Mouse (Mus musculus): ENCODE data around the gene Xkr8.
"Not testable (repeated sequence)": the region's sequence is repeated elsewhere in the genome, so short reads cannot be mapped to it uniquely, and the experiment has no call there.

The Xkr8 gene

GRCm38 (mm10) chr4:132732148-132732684 is at the start of gene Xkr8:
TSS of gene Xkr8 (minus strand) at chr4:132732546.
- DNase-seq = peak; percentile 81

- no peak for DNase-seq
Observed at GRCm38 (mm10) chr4:132780288-132780687, 47.9 kb upstream of the Xkr8 start.

- no peak for DNase-seq
Observed at GRCm38 (mm10) chr4:132778562-132779201, 46.3 kb upstream of the Xkr8 start.

GRCm38 (mm10) chr4:132776764-132777163 is 44.4 kb upstream of the Xkr8 start:
- no peak for DNase-seq

- DNase-seq = no peak
Observed at GRCm38 (mm10) chr4:132774905-132775304, 42.6 kb upstream of the Xkr8 start.

DNA sequence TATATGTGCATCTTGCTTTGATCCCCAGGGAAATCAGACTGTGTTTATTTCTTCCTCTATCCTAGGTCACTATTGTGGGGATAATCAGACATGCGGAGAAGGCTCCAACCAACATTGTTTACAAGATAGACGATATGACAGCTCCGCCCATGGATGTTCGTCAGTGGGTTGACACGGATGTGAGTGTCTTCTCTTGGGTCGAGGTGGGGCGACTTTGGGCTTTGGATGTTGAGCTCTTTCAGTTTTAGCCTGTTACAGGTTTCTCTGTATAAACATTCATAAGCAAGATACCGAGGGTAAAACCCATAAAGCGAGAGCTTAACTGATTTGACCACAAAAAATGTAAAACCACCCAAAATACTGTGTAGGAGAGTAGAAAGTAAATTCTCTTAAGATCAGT is 39.4 kb upstream of the Xkr8 start:
- no peak for DNase-seq

DNA sequence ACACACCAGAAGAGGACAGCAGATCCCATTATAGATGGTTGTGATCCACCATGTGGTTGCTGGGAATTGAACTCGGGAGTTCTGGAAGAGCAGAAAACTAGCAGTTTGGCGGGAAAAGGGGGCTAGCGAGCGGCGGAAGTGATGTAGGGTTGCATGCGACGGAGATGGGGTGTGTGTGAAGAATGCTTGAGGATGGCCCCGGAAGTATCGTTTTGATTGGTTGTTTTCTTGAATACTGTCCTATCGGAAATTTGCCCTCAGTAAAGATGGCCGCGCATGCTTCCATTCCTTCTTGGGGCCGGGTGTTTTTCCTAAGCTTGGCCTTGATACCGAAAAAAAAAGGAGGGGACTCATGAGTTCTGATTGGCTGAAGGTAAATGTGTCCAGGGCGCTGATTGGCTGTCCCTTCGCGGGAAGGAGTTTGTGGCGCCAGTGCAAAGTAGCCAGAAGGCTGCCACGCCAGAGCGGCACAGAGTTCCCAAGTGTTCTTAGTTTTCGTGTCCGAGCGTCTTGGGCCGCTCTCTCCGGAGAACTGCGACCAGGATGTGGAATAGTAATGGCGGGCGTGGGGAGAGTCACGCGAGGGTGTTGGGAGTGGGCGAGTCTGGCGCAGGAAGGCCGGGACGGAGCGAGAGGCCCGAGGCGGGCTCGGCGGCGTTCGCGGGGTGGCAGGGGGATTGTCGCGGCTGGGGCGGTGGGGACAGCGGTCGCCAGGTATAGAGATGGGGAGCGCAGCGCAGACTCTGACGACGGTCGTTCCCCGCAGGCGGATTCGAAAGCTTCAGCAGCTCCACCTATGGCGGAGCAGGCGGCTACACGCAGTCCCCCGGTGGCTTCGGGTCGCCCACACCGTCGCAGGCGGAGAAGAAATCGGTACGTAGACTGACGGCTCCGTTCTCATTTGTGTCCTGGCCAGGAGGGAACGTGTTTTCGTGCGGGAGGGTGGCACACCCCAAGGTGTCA is 35.8 kb upstream of the Xkr8 start, which contains the start of gene Rpa2:
Gene Rpa2 (plus strand): TSS at position 419 of the 963 bp plus-strand sequence.
- peak; percentile 99 for DNase-seq

- DNase-seq = not testable (repeated sequence)
Observed at GRCm38 (mm10) chr4:132763125-132763524, 30.8 kb upstream of the Xkr8 start.

GRCm38 (mm10) chr4:132762602-132763001 is 30.3 kb upstream of the Xkr8 start:
- no peak for DNase-seq

GRCm38 (mm10) chr4:132760296-132760695 is 27.9 kb upstream of the Xkr8 start:
- no peak for DNase-seq

DNA sequence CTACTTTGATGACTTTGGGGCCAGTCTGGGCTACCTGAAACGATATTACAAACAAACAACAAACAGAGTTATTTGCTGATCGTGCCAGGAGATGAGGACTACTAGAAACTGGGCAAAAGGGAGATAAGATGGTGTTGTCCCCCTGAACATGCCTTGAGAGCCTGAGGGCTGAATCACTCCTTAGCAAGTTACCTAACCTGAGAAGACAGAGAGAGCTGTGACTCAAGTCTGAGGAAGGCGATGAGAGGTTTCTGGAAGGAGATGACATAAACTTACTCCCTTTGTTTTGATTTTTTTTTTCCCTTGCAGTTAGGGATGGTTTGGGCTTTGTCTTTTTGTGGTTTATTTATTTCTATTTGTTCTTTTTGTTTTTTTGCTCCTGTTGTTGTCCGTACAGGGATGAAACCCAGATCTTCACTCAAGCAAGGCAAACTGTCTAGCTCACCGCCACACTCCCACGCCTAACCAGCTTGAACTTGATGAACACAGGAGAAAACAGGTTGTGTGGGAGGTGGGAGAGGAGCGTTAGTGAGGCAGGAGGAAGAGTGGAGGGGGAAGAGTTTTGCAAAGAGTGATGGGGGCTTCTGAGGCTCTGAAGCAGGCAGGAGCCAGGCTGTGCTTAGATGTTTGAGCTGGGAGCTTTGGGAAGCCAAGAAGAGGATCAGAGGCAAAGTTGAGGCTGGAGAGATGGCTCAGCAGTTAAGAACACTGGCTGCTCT is 25.4 kb upstream of the Xkr8 start:
- DNase-seq = no peak

- no peak for DNase-seq
Observed at GRCm38 (mm10) chr4:132756974-132757373, 24.6 kb upstream of the Xkr8 start, which contains the start of gene Smpdl3b. TSS of gene Smpdl3b (minus strand) at chr4:132757252.

GRCm38 (mm10) chr4:132752992-132753391 is 20.6 kb upstream of the Xkr8 start:
- no peak for DNase-seq

- no peak for DNase-seq
Observed at GRCm38 (mm10) chr4:132749258-132749982, 17.1 kb upstream of the Xkr8 start.

- DNase-seq = no peak
Observed at GRCm38 (mm10) chr4:132748778-132749177, 16.4 kb upstream of the Xkr8 start.

DNA sequence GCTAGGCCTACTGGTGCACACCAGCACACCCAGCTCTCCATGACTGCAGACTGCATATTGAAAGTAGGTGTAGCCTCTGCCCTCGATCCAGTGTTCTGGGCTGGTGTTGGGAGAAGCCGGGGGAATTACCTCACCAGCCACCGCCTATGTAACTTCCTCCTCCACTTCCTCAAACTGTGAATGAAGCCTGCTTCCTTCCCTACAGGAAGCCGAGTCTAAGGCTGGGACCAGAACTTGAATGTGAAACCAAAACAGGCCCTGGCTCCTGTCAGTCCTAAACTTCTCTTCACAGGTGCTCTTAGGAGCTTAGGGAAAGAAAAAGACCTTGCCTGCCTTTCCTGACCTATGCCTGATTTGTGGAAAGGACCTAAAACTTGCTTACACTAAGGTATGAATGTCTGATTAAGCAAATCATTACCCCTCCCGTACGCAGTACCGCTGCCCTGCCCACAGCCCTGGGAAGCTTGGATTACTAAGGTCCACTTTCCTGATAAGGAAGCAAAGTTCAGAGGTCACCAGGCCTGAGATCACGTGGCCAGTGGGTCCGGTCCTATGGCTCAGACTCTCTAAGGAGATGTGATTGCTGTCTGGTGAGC is 15.4 kb upstream of the Xkr8 start:
- no peak for DNase-seq

DNA sequence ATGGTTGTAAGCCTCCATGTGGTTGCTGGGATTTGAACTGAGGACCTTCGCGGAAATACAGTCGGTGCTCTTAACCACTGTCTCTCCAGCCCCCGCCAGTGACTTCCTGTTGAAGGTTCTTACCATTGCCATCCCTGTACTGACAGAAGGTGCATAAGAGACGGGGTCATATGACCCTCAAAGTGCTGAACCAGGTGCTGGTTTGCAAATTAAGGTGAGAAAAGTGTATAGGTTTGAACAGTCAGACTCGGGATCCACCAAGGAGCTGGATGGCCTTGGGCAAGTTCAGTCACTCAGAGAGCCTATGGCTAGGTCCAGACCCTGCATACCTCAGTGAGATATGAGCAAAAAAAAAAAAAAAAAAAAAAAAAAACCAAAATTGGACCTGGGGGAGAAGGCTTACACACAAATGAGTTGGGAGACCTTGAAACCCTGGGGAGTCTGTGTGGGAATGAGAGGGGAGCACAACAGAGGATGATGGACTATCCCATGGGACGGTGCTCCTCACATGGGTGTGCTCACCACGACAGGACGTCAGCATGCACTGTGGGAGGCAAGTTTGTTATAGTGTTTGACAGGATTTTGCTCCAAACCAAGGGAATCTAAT is 14.7 kb upstream of the Xkr8 start:
- DNase-seq = no peak

DNA sequence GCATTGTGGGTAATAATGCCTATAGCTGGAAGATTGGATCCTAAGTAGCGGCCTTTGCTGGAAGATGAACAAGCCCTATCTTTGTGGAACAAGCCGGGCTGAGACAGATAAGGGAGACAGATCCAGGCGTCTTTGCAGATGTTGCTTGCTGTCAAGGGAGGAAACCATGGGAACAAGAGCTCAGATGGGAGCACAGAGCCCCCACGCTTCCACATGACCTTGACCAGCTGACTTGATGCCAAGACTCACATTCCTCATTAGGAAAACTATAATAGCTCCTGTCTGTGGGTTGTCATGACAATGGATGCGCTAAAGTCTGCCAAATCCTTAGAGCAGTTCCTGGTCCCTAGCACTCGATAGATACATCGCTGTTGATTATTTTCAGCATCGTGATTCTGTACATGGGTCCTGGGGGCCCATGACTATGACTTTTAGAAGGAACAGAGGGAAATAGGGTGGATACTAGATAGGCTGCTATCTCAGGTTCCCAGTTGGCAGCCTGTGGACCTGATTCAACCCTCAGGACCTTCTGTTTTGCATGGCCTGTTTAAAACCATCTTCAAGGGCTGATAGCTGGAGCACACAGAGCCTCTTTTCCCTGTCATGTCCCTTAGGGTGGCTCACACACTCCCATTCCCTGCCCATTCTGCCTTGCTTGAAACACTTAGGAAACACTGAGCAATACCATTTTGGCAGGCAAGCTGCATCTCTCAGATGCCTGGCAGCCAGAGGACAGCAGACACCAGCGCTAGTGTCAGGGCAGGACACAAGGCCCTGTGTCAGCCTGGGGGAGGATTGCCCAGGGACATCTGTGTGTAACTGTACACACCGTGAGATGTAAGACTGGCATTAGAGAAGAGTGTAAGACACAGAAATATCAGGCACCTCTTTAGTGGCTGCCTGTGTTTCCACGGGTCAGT is 11.9 kb upstream of the Xkr8 start:
- no peak for DNase-seq

DNA sequence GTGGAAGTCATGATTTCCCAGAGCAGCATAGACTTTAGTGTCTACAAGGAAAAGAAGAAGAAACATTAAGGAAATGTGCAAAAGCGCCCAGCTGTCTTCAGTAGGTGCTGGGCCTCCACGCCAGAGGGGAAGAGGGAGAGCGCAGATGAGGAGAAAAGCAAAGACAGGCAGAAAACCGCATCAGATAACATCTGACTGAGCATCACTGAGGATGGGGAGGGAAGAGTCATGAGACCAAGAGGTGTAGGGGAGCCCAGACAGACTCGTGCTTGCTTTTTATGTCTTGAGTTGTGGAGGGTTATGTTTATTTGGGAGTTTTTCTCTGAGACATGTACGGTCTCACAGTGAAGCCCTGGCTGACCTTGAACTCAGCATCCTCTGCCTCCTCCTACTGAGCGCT is 9.1 kb upstream of the Xkr8 start:
- no peak for DNase-seq

GRCm38 (mm10) chr4:132737154-132737553 is 4.8 kb upstream of the Xkr8 start:
- DNase-seq = not testable (repeated sequence)

Measured in cerebellum, adult 11-12 months (tissue).